Mouse (Mus musculus): ENCODE results near the gene Pid1. TPM values are rescaled to one million over a fixed set of nuclear protein-coding genes. Genes with fewer than 3 reads are reported as not detected.
"Not testable (repeated sequence)": the region's sequence is repeated elsewhere in the genome, so short reads cannot be mapped to it uniquely, and the experiment has no call there.

The Pid1 gene
- polyA plus RNA-seq, 1 experiment from 2014 or later: 42.2 TPM

DNA sequence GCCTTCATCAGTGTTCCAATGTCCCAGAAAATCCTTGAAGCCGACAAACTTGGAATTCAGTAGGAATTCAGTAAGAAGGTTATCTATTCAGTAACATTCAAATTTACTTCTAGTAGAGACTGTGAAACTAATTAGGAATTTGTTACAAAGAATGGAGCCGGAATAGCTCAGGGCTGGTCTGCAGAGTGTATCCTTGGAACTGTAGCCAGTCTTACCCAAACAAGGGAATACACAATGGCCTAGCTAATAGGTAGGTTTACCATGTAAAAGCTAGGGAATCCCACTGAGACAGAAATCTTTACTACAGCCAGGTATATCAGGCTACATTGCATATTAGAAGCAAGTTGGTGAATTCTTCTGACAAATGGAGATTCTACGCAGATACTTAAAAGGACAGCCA, 31.2 kb downstream of the Pid1 start:
- not testable (repeated sequence) for H3K27me3 ChIP-seq (replicated peaks; ENCODE audit: control insufficient read depth, insufficient read depth, low read length)
- WGBS: 32% methylated on average over 3 of the region's 3 CpGs

DNA sequence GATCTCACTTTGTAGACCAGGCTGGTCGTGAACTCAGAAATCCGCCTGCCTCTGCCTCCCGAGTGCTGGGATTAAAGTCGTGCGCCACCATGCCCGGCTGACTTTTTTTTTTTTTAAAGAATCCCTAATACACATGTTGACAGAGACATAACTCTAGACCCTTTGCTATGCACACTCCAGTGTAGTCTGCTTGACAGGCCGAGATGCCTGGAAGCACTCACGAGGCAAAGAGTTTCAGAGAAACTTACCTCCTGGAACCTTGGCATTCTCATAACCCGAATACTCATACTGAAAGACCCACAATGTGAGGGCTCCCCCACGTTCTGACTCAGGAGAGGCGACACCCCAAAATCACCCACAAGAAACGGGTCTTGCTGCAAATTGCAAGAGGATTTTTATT, 32.1 kb downstream of the Pid1 start:
- not testable (repeated sequence) for H3K4me1 ChIP-seq (ENCODE audit: control insufficient read depth, insufficient read depth, low read length); H3K27me3 ChIP-seq (replicated peaks; ENCODE audit: control insufficient read depth, insufficient read depth, low read length); H3K36me3 ChIP-seq (ENCODE audit: control insufficient read depth, insufficient read depth, low read length); H3K9ac ChIP-seq (ENCODE audit: low read length); H3K4me2 ChIP-seq (ENCODE audit: low read length); H3K27ac ChIP-seq (ENCODE audit: low read depth, low read length); ATAC-seq; DNase-seq (ENCODE audit: low spot score); H3K4me3 ChIP-seq (ENCODE audit: low read depth, low read length); H3K9me3 ChIP-seq (replicated peaks; ENCODE audit: control insufficient read depth, low read length)
- WGBS: 90% methylated on average over 12 of the region's 12 CpGs

More for the DNA sequence above, 31.2 kb downstream of the Pid1 start:
- H3K36me3 ChIP-seq (ENCODE audit: control insufficient read depth, insufficient read depth, low read length); H3K27ac ChIP-seq (ENCODE audit: low read depth, low read length); DNase-seq (ENCODE audit: low spot score); ATAC-seq; H3K9me3 ChIP-seq (replicated peaks; ENCODE audit: control insufficient read depth, low read length); H3K4me2 ChIP-seq (ENCODE audit: low read length); H3K9ac ChIP-seq (ENCODE audit: low read length); H3K4me1 ChIP-seq (ENCODE audit: control insufficient read depth, insufficient read depth, low read length); H3K4me3 ChIP-seq (ENCODE audit: low read depth, low read length): not testable (repeated sequence)

DNA sequence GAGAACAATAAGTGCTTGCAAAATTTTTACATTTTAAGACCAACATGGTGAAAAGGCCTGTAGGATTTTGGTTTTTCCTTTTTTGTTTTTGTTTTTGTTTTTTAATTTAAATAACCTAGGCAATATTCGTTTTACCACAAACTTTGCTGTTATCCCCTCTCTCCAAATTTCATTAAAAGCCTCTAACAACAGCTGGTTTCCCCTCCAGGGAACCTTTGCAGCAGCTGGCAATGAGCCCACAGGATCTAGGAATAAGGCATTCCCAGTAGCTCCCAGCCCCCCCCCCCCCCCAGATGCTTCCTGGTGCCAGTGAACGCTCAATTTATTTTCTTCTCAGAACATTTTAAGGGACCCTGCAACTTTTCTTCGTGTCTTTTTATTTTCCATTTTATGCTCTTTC, 38.7 kb downstream of the Pid1 start:
- DNase-seq (ENCODE audit: low spot score): peak; percentile 33
- 37% methylated on average over 3 of the region's 3 CpGs for WGBS
- Histone ChIP-seq H3K27me3 (replicated peaks; ENCODE audit: control insufficient read depth, insufficient read depth, low read length) (no peaks in the 10 kb centered on the region), H3K27ac (ENCODE audit: low read depth, low read length) (no peak overlapping the region), H3K36me3 (ENCODE audit: control insufficient read depth, insufficient read depth, low read length) (no peaks in the 10 kb centered on the region), H3K9me3 (replicated peaks; ENCODE audit: control insufficient read depth, low read length) (no peaks in the 10 kb centered on the region), H3K4me2 (ENCODE audit: low read length) (no peak overlapping the region), H3K4me1 (ENCODE audit: control insufficient read depth, insufficient read depth, low read length) (0 out of 2 replicates have a peak, but pooled peaks cover 3% of the 10 kb centered on the region), H3K9ac (ENCODE audit: low read length) (no peak overlapping the region), H3K4me3 (ENCODE audit: low read depth, low read length) (no peak overlapping the region)
- ATAC-seq: no peak

GRCm38 (mm10) chr1:84321327-84321726, 42.7 kb downstream of the Pid1 start:
- Histone ChIP-seq H3K9me3 (replicated peaks; ENCODE audit: control insufficient read depth, low read length) (no peaks in the 10 kb centered on the region), H3K27ac (ENCODE audit: low read depth, low read length) (no peak overlapping the region), H3K36me3 (ENCODE audit: control insufficient read depth, insufficient read depth, low read length) (no peaks in the 10 kb centered on the region), H3K4me3 (ENCODE audit: low read depth, low read length) (no peak overlapping the region), H3K4me1 (ENCODE audit: control insufficient read depth, insufficient read depth, low read length) (no peaks in the 10 kb centered on the region), H3K27me3 (replicated peaks; ENCODE audit: control insufficient read depth, insufficient read depth, low read length) (no peaks in the 10 kb centered on the region), H3K9ac (ENCODE audit: low read length) (no peak overlapping the region), H3K4me2 (ENCODE audit: low read length) (no peak overlapping the region)
- ATAC-seq (no peak), DNase-seq (ENCODE audit: low spot score) (no peak)
- 78% methylated on average over 4 of the region's 4 CpGs for WGBS

- DNase-seq (ENCODE audit: low spot score): no peak
- Histone ChIP-seq H3K36me3 (ENCODE audit: control insufficient read depth, insufficient read depth, low read length) (no peaks in the 10 kb centered on the region), H3K9ac (ENCODE audit: low read length) (no peak overlapping the region), H3K27me3 (replicated peaks; ENCODE audit: control insufficient read depth, insufficient read depth, low read length) (no peaks in the 10 kb centered on the region), H3K4me1 (ENCODE audit: control insufficient read depth, insufficient read depth, low read length) (no peaks in the 10 kb centered on the region), H3K27ac (ENCODE audit: low read depth, low read length) (no peak overlapping the region), H3K9me3 (replicated peaks; ENCODE audit: control insufficient read depth, low read length) (no peaks in the 10 kb centered on the region), H3K4me2 (ENCODE audit: low read length) (no peak overlapping the region), H3K4me3 (ENCODE audit: low read depth, low read length) (no peak overlapping the region)
- no peak for ATAC-seq
- WGBS: 81% methylated on average over 1 of the region's 1 CpGs
Measured at GRCm38 (mm10) chr1:84318569-84318968, 45.4 kb downstream of the Pid1 start.

- DNase-seq (ENCODE audit: low spot score) (no peak), ATAC-seq (no peak)
- no peaks in the 10 kb centered on the region for H3K27me3 ChIP-seq (replicated peaks; ENCODE audit: control insufficient read depth, insufficient read depth, low read length)
- H3K9me3 ChIP-seq (replicated peaks; ENCODE audit: control insufficient read depth, low read length): no peaks in the 10 kb centered on the region
- no peaks in the 10 kb centered on the region for H3K36me3 ChIP-seq (ENCODE audit: control insufficient read depth, insufficient read depth, low read length)
- no peak overlapping the region for H3K27ac ChIP-seq (ENCODE audit: low read depth, low read length)
- WGBS: 86% methylated on average over 1 of the region's 1 CpGs
- no peak overlapping the region for H3K4me3 ChIP-seq (ENCODE audit: low read depth, low read length)
- no peak overlapping the region for H3K9ac ChIP-seq (ENCODE audit: low read length)
- no peak overlapping the region for H3K4me2 ChIP-seq (ENCODE audit: low read length)
- H3K4me1 ChIP-seq (ENCODE audit: control insufficient read depth, insufficient read depth, low read length): no peaks in the 10 kb centered on the region
Measured at GRCm38 (mm10) chr1:84317827-84318226, 46.2 kb downstream of the Pid1 start.

DNA sequence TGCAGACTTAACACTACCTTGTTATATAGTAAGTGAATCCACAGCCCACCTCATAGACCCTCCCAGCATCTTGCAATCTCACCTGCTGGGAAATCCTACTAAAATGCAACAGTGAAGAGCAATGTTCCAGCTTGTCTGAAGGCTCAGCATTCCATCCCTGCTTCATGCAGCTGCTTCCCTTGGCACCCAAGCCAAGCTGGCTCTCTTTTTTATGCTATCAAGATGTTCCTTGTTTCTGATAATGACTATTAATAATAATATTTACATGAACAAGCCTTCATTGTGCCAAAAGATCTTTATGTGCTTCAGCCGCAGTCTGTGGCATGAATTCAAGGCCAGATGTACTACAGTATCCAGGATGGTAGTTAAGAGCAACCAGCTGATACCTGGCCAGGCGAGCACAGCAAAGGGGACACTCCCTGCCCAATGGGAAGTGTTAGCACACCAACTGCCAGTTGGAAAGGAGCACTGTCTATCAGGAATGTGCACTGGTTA, 54.0 kb downstream of the Pid1 start:
- Histone ChIP-seq H3K4me3 (ENCODE audit: low read depth, low read length) (no peak overlapping the region), H3K4me1 (ENCODE audit: control insufficient read depth, insufficient read depth, low read length) (no peaks in the 10 kb centered on the region), H3K27ac (ENCODE audit: low read depth, low read length) (no peak overlapping the region), H3K36me3 (ENCODE audit: control insufficient read depth, insufficient read depth, low read length) (no peaks in the 10 kb centered on the region), H3K9me3 (replicated peaks; ENCODE audit: control insufficient read depth, low read length) (no peaks in the 10 kb centered on the region), H3K27me3 (replicated peaks; ENCODE audit: control insufficient read depth, insufficient read depth, low read length) (no peaks in the 10 kb centered on the region), H3K9ac (ENCODE audit: low read length) (no peak overlapping the region), H3K4me2 (ENCODE audit: low read length) (no peak overlapping the region)
- ATAC-seq (no peak), DNase-seq (ENCODE audit: low spot score) (peak; percentile 12)
- 81% methylated on average over 2 of the region's 2 CpGs for WGBS

DNA sequence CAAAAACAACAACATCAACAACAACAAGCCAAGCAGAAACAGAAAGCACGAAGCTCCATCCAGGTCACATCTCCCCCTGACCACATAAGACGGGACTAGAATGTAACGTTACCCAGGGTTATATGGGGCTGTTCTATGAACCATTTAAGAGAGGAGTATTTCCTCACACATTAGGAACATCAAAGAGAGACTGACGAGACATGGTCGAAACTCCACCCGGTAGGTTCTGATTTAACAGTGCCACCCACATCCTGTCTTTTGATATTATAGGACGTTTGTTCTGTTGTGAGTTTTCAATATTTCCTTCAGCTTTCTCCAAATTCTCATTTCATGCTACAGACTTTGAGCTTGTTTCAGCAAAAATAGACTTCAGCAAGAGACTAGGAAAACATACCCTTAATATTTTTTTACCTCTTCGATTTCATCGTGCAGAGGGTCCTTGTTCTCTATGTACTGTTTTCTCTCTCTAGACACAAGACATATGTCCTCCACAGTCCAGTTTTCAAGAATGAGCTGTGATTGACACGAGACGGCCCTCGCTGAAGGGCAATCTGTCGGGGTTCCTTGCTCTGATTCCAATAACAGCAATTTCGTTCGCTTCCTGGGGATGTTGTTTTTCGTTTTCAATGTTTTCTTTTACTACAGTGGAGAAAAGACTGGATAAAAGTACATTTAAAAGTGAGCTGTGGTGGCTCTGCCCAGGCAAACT, 58.1 kb downstream of the Pid1 start:
- H3K27me3 ChIP-seq (replicated peaks; ENCODE audit: control insufficient read depth, insufficient read depth, low read length): no peaks in the 10 kb centered on the region
- no peak overlapping the region for H3K4me2 ChIP-seq (ENCODE audit: low read length)
- no peak for ATAC-seq
- WGBS: 85% methylated on average over 16 of the region's 16 CpGs
- no peaks in the 10 kb centered on the region for H3K9me3 ChIP-seq (replicated peaks; ENCODE audit: control insufficient read depth, low read length)
- no peaks in the 10 kb centered on the region for H3K4me1 ChIP-seq (ENCODE audit: control insufficient read depth, insufficient read depth, low read length)
- no peak overlapping the region for H3K27ac ChIP-seq (ENCODE audit: low read depth, low read length)
- H3K9ac ChIP-seq (ENCODE audit: low read length): no peak overlapping the region
- no peak for DNase-seq (ENCODE audit: low spot score)
- H3K4me3 ChIP-seq (ENCODE audit: low read depth, low read length): no peak overlapping the region
- H3K36me3 ChIP-seq (ENCODE audit: control insufficient read depth, insufficient read depth, low read length): no peaks in the 10 kb centered on the region

DNA sequence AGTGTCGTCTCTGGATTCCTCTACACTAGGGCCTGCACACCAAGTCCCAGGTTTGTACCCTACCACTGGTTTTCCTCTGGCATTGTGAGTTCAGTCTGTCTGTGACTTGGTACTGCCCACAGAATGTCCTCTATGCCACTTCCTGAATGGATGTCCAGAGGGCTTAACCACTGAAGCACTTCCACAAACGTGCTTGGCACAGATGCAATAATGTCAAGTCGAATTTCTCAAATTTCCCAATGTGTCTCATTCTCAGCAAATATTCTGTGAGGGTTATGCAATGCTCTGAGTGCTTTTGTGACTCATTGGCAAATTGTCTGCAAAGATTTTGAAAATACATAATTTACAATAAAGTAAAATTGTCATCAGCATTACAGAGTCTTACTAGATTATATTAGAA, 61.2 kb downstream of the Pid1 start:
- 77% methylated on average over 3 of the region's 3 CpGs for WGBS
- no peaks in the 10 kb centered on the region for H3K9me3 ChIP-seq (replicated peaks; ENCODE audit: control insufficient read depth, low read length)
- no peak overlapping the region for H3K9ac ChIP-seq (ENCODE audit: low read length)
- no peak overlapping the region for H3K4me3 ChIP-seq (ENCODE audit: low read depth, low read length)
- no peak for ATAC-seq
- no peak overlapping the region for H3K27ac ChIP-seq (ENCODE audit: low read depth, low read length)
- no peaks in the 10 kb centered on the region for H3K4me1 ChIP-seq (ENCODE audit: control insufficient read depth, insufficient read depth, low read length)
- DNase-seq (ENCODE audit: low spot score): no peak
- H3K27me3 ChIP-seq (replicated peaks; ENCODE audit: control insufficient read depth, insufficient read depth, low read length): no peaks in the 10 kb centered on the region
- H3K4me2 ChIP-seq (ENCODE audit: low read length): no peak overlapping the region
- H3K36me3 ChIP-seq (ENCODE audit: control insufficient read depth, insufficient read depth, low read length): no peaks in the 10 kb centered on the region

Measured in forebrain, embryonic 14.5 days (tissue).